Mouse (Mus musculus) ES-Bruce4 (cell line): ENCODE results near the gene Hspa4. TPM values are rescaled to one million over a fixed set of nuclear protein-coding genes. Genes with fewer than 3 reads are reported as not detected.

Experiments
- H3K27ac ChIP-seq: 2 replicates; pipeline ENCODE4 v1.5.1; 2012; ENCODE audit warnings: low read length, inconsistent platforms; ENCODE audit not compliant: insufficient read depth
- H3K27me3 ChIP-seq: 2 replicates; pipeline ENCODE4 v1.6.1; 2012; ENCODE audit warnings: mild to moderate bottlenecking, low read length, inconsistent platforms; ENCODE audit not compliant: control insufficient read depth, poor library complexity, insufficient read depth, severe bottlenecking
- H3K36me3 ChIP-seq: 2 replicates; pipeline ENCODE4 v1.6.1; 2012; ENCODE audit warnings: inconsistent platforms, mild to moderate bottlenecking, low read length, moderate library complexity; ENCODE audit not compliant: control insufficient read depth, poor library complexity, insufficient read depth, severe bottlenecking
- H3K4me1 ChIP-seq: one replicate; pipeline ENCODE4 v1.8.1; 2011; ENCODE audit warnings: low read length; ENCODE audit not compliant: control insufficient read depth, insufficient read depth
- H3K4me3 ChIP-seq: 2 replicates; pipeline ENCODE4 v1.5.1; 2011; ENCODE audit warnings: low read depth, mild to moderate bottlenecking, low read length
- H3K9ac ChIP-seq: 2 replicates; pipeline ENCODE4 v1.6.1; 2012; ENCODE audit warnings: low read depth, mild to moderate bottlenecking, inconsistent platforms; ENCODE audit not compliant: poor library complexity, severe bottlenecking
- H3K9me3 ChIP-seq: replicated peaks from 2 replicates; pipeline ENCODE4 v1.6.1; 2012; ENCODE audit warnings: mild to moderate bottlenecking, low read length, inconsistent platforms; ENCODE audit not compliant: control insufficient read depth, poor library complexity, insufficient read depth, severe bottlenecking
- CTCF ChIP-seq: IDR thresholded peaks from one replicate; pipeline ENCODE4 v1.8.1; 2011; ENCODE audit warnings: low read depth, low read length
- EP300 ChIP-seq: IDR thresholded peaks from 2 replicates; pipeline ENCODE4 v1.6.1; 2011; ENCODE audit warnings: low read depth, low read length; ENCODE audit not compliant: insufficient read depth
- POLR2A ChIP-seq: IDR thresholded peaks from one replicate; pipeline ENCODE4 v1.8.1; 2011; ENCODE audit warnings: low read length; ENCODE audit not compliant: insufficient read depth
- polyA plus RNA-seq: library from polyadenylated mRNA; stranded (reverse); fragments of >200 nt; gene quantifications from 2 replicates; pipeline ENCODE4 v1.2.4, GENCODE M21; 2011; ENCODE audit warnings: low read depth; ENCODE audit not compliant: missing spikeins, insufficient read depth, insufficient read length

Gene Hspa4
- polyA plus RNA-seq, 1 experiment: 634 TPM

GRCm38 (mm10) chr11:53250796-53251195 is 49.5 kb downstream of the Hspa4 start:
- Histone ChIP-seq H3K4me1 (no peaks in the 10 kb centered on the region), H3K4me3 (no peak overlapping the region), H3K9me3 (no peaks in the 10 kb centered on the region), H3K9ac (no peak overlapping the region), H3K27me3 (no peaks in the 10 kb centered on the region), H3K36me3 (no peaks in the 10 kb centered on the region), H3K27ac (no peak overlapping the region)
- TF ChIP-seq EP300: no peak
- TF ChIP-seq POLR2A: no peak
- no peak for TF ChIP-seq CTCF

- no peaks in the 10 kb centered on the region for H3K27me3 ChIP-seq
- no peak overlapping the region for H3K9ac ChIP-seq
- no peaks in the 10 kb centered on the region for H3K4me1 ChIP-seq
- 0 out of 2 replicates have a peak, but pooled peaks cover 2% of the 10 kb centered on the region for H3K9me3 ChIP-seq
- H3K27ac ChIP-seq: no peak overlapping the region
- TF ChIP-seq POLR2A (no peak), EP300 (no peak), CTCF (no peak)
- no peaks in the 10 kb centered on the region for H3K36me3 ChIP-seq
- no peak overlapping the region for H3K4me3 ChIP-seq
Measured at GRCm38 (mm10) chr11:53249686-53250085, 50.6 kb downstream of the Hspa4 start.

- H3K27ac ChIP-seq: no peak overlapping the region
- no peak for TF ChIP-seq EP300
- no peak for TF ChIP-seq CTCF
- no peak for TF ChIP-seq POLR2A
- no peaks in the 10 kb centered on the region for H3K27me3 ChIP-seq
- no peaks in the 10 kb centered on the region for H3K36me3 ChIP-seq
- H3K4me3 ChIP-seq: no peak overlapping the region
- H3K9me3 ChIP-seq: 0 out of 2 replicates have a peak, but pooled peaks cover 4% of the 10 kb centered on the region
- H3K9ac ChIP-seq: no peak overlapping the region
- H3K4me1 ChIP-seq: no peaks in the 10 kb centered on the region
Measured at GRCm38 (mm10) chr11:53245561-53245960, 54.7 kb downstream of the Hspa4 start.

GRCm38 (mm10) chr11:53243199-53243598 is 57.1 kb downstream of the Hspa4 start:
- TF ChIP-seq EP300 (no peak), CTCF (peak; percentile 79)
- H3K27ac ChIP-seq: no peak overlapping the region
- H3K27me3 ChIP-seq: no peaks in the 10 kb centered on the region
- H3K9ac ChIP-seq: no peak overlapping the region
- no peak overlapping the region for H3K4me3 ChIP-seq
- H3K9me3 ChIP-seq: 0 out of 2 replicates have a peak, but pooled peaks cover 4% of the 10 kb centered on the region
- H3K36me3 ChIP-seq: no peaks in the 10 kb centered on the region
- no peaks in the 10 kb centered on the region for H3K4me1 ChIP-seq

- peaks cover 13% of the 10 kb centered on the region; the same call in 1 of the 2 replicates for H3K9me3 ChIP-seq
- no peak overlapping the region for H3K27ac ChIP-seq
- H3K27me3 ChIP-seq: no peaks in the 10 kb centered on the region
- TF ChIP-seq EP300: no peak
- TF ChIP-seq POLR2A: no peak
- TF ChIP-seq CTCF: no peak
- H3K4me3 ChIP-seq: no peak overlapping the region
- H3K9ac ChIP-seq: no peak overlapping the region
- no peaks in the 10 kb centered on the region for H3K4me1 ChIP-seq
- no peaks in the 10 kb centered on the region for H3K36me3 ChIP-seq
Measured at GRCm38 (mm10) chr11:53233590-53233989, 66.7 kb downstream of the Hspa4 start.

GRCm38 (mm10) chr11:53231836-53232235 is 68.4 kb downstream of the Hspa4 start:
- TF ChIP-seq POLR2A (no peak), CTCF (no peak), EP300 (no peak)
- H3K4me3 ChIP-seq: no peak overlapping the region
- H3K4me1 ChIP-seq: no peaks in the 10 kb centered on the region
- H3K36me3 ChIP-seq: no peaks in the 10 kb centered on the region
- no peaks in the 10 kb centered on the region for H3K27me3 ChIP-seq
- no peak overlapping the region for H3K9ac ChIP-seq
- H3K27ac ChIP-seq: no peak overlapping the region
- H3K9me3 ChIP-seq: peaks cover 9% of the 10 kb centered on the region; the same call in 1 of the 2 replicates
